Mouse (Mus musculus) neural tube, embryonic 13.5 days (tissue): ENCODE data around the gene Ermard. TPM values are rescaled to one million over a fixed set of nuclear protein-coding genes. Genes with fewer than 3 reads are reported as not detected.

Source experiments
- ATAC-seq: fragments of 200-750 bp; cut with Nextera tagmentation; 2 replicates; pipeline ENCODE4 v1.8.0; 2017; ENCODE audit warnings: low read depth, mild to moderate bottlenecking, moderate TSS enrichment, moderate library complexity
- H3K27ac ChIP-seq: fragments of 300-500 bp; sonication (generic); replicated peaks from 2 replicates; pipeline ENCODE4 v1.5.1; 2015; ENCODE audit warnings: moderate library complexity, mild to moderate bottlenecking, inconsistent platforms
- H3K27me3 ChIP-seq: fragments of 300-500 bp; sonication (generic); 2 replicates; pipeline ENCODE4 v1.6.1; 2015; ENCODE audit warnings: mild to moderate bottlenecking, inconsistent platforms
- H3K36me3 ChIP-seq: fragments of 300-500 bp; sonication (generic); 2 replicates; pipeline ENCODE4 v1.6.1; 2015; ENCODE audit warnings: mild to moderate bottlenecking, inconsistent platforms
- H3K4me1 ChIP-seq: fragments of 300-500 bp; sonication (generic); replicated peaks from 2 replicates; pipeline ENCODE4 v1.6.1; 2015; ENCODE audit warnings: inconsistent platforms
- H3K4me2 ChIP-seq: fragments of 300-500 bp; sonication (generic); 2 replicates; pipeline ENCODE4 v1.6.1; 2015; ENCODE audit warnings: inconsistent platforms, mild to moderate bottlenecking, moderate library complexity
- H3K4me3 ChIP-seq: fragments of 300-500 bp; sonication (generic); 2 replicates; pipeline ENCODE4 v1.5.1; 2015; ENCODE audit warnings: mild to moderate bottlenecking, inconsistent platforms
- H3K9ac ChIP-seq: fragments of 300-500 bp; sonication (generic); 2 replicates; pipeline ENCODE4 v1.6.1; 2015; ENCODE audit warnings: moderate library complexity, mild to moderate bottlenecking, inconsistent platforms
- H3K9me3 ChIP-seq: fragments of 300-500 bp; sonication (generic); 2 replicates; pipeline ENCODE4 v1.6.1; 2016; ENCODE audit warnings: inconsistent platforms
- WGBS: fragments of 180-500 bp; shearing (Covaris S2); methylation state at CpG from one replicate; pipeline ENCODE4 v1.1.7; 2015; 5-methylcytosine and 5-hydroxymethylcytosine counted together
- polyA plus RNA-seq: library from polyadenylated mRNA; unstranded; fragments of >200 nt; fragmentation: Nextera tagmentation; extraction: Ambion mirVana; gene quantifications from 2 replicates; pipeline ENCODE4 v1.2.1, GENCODE M21; 2015

Gene Ermard
- polyA plus RNA-seq, 1 experiment from 2014 or later, result 97.4 TPM

DNA sequence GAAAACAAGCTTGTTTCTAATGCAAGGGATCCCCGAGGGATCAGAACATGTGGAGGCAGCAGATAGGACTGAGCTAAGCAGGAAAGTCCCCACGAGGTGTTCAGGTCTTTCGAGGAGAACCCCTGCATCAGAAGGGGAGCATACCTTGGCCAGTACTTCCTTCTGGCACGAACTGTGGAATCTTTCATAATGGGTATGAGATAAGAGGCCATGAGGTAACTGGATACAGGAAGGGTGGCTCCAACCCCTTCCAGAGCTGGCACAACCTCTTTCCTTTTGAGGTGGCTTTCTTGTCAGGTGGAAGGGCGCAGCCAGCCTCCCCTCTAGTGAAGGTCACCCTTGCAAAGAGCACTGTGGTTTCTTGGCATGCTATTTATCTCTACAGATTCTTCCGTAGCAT is 55.8 kb downstream of the Ermard start:
- Histone ChIP-seq H3K4me2 (no peak overlapping the region), H3K36me3 (no peaks in the 10 kb centered on the region), H3K9ac (no peak overlapping the region), H3K9me3 (peaks cover 3% of the 10 kb centered on the region; the same call in 1 of the 2 replicates), H3K27ac (no peak overlapping the region), H3K4me3 (no peak overlapping the region), H3K4me1 (peaks cover 11% of the 10 kb centered on the region), H3K27me3 (no peaks in the 10 kb centered on the region; the same call in none of the 2 replicates)
- ATAC-seq, result no peak
- WGBS, result 89% methylated on average over 6 of the region's 6 CpGs

DNA sequence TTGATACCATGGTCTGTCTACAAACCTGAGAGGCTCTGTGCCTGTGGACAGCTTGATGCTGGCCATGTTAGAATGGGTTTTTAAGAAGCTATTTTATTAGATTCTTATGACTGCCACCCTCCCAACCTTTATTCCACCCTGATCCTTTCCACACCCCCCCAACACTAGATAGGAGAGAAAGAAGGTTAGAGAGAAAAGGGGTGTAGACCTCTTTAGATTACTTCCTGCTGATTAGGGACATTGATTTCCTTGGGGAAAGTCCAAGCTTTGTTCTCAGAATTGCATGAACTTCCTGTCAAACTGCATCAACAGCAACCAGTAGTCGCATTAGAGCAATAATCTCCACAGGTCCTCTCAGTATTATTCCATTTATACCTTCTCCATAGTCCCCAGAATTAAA is 57.7 kb downstream of the Ermard start:
- ATAC-seq, result no peak
- Histone ChIP-seq H3K4me2 (no peak overlapping the region), H3K9me3 (peaks cover 3% of the 10 kb centered on the region; the same call in 1 of the 2 replicates), H3K27ac (no peak overlapping the region), H3K27me3 (peaks cover 2% of the 10 kb centered on the region), H3K4me1 (peaks cover 6% of the 10 kb centered on the region), H3K9ac (no peak overlapping the region), H3K4me3 (no peak overlapping the region), H3K36me3 (no peaks in the 10 kb centered on the region)
- WGBS, result 97% methylated on average over 1 of the region's 1 CpGs

DNA sequence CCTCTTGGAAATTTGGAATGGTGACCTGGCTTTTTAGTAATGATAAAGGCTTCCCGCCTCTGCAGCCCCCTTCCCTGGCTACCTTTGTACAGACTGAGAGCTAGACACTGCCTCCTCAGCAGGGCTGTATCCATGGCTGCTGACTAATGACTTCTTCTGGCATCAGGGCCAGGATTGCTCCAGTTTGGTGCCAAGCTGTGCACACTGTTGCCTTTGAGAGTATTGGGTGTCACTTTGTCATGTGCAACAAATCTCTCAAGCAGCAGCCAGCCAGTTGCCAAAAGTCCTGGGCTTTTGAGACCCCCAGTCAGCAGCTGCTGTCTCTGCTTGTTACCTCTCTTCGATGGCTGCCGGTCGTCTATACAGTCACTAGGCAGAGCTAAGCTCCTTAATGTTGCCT is 60.3 kb downstream of the Ermard start:
- no peak overlapping the region for H3K4me2 ChIP-seq
- ATAC-seq, result peak; percentile 77
- no peak overlapping the region for H3K27ac ChIP-seq
- H3K4me1 ChIP-seq, result no peaks in the 10 kb centered on the region
- H3K9ac ChIP-seq, result no peak overlapping the region
- peaks cover 6% of the 10 kb centered on the region for H3K27me3 ChIP-seq
- no peak overlapping the region for H3K4me3 ChIP-seq
- 74% methylated on average over 4 of the region's 4 CpGs for WGBS
- H3K36me3 ChIP-seq, result no peaks in the 10 kb centered on the region
- H3K9me3 ChIP-seq, result peaks cover 3% of the 10 kb centered on the region; the same call in 1 of the 2 replicates

DNA sequence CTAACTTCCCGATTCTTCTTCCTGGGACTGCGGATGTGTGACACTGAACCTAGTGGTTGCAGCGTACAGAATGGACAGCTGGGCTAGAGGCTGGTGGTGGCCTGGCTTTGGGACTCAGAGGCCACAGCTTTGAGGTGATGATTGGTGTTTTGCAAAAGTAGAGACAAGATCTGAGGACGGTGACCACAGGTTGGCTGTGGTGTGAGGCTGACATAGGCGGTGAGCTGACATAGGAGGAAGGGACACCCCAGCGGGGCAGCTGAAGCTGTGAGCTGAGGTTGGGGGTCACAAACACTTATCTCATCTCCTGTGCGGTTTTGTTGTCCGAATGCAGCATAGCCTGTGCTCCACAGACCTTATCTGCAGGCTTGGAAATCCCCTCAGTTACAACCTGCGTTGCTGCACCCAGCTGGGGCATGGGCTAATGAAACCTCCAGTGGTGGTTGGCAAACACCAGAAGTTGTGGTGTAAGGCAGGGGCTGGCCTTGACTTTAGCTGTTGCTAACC is 66.2 kb downstream of the Ermard start:
- peaks cover 21% of the 10 kb centered on the region for H3K4me1 ChIP-seq
- H3K4me3 ChIP-seq, result no peak overlapping the region
- ATAC-seq, result no peak
- H3K4me2 ChIP-seq, result no peak overlapping the region
- no peaks in the 10 kb centered on the region for H3K9me3 ChIP-seq
- H3K27me3 ChIP-seq, result peaks cover 14% of the 10 kb centered on the region
- H3K36me3 ChIP-seq, result no peaks in the 10 kb centered on the region
- no peak overlapping the region for H3K9ac ChIP-seq
- no peak overlapping the region for H3K27ac ChIP-seq
- 89% methylated on average over 9 of the region's 9 CpGs for WGBS

DNA sequence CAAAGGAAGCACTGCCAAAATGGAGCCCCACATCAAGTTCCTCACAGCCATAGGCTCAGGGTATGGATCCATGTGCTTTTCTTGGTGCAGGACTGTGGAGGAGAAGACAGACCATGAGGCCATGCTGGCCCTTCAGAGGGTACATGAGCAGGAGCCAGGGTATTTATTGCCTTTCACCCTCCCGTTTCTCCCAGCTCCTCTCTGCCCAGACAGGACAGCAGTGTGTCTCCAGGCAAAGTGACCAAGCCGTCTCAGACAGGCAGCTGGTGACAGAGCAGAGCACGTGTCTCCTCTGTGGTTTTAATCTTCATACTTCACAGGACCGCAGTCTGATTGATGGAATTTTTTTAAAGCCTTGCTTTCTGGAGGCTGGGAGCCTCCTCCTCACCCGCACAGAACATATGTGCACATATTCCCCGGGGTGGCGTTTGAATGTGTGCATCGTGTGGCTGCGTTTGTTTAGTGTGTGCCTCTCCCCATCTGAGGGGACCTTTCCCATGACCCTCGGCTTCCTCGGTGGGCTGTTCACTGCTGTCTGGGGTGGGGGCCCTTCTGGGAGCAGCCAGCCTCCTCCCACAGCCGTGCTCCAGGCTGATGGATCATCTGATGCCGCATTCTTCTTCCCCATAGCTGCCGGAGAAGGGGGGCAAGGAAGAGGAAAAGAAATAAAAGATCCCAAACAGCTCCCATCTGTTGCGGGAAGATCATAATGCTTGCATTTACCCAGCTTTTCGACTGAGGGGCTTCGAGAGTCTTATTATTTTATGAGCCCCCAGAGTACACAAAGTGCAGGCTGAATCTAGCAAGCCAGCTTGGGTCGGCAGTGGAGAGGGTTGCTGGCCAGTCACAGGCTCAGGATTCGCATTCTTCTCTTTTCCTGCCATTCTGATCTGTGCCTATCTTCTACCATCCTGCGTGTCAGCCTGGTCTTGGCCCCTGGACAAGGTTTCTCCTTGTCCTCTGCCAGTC is 67.7 kb downstream of the Ermard start:
- peak overlapping the region; percentile 43 for H3K27ac ChIP-seq
- ATAC-seq, result peak; percentile 83
- H3K4me2 ChIP-seq, result peak overlapping the region; percentile 44
- H3K4me3 ChIP-seq, result no peak overlapping the region
- H3K27me3 ChIP-seq, result peaks cover 15% of the 10 kb centered on the region
- H3K9me3 ChIP-seq, result no peaks in the 10 kb centered on the region
- WGBS, result 14% methylated on average over 20 of the region's 20 CpGs
- peaks cover 21% of the 10 kb centered on the region for H3K4me1 ChIP-seq
- no peaks in the 10 kb centered on the region for H3K36me3 ChIP-seq
- peak overlapping the region; percentile 55; the same call in 1 of the 2 replicates for H3K9ac ChIP-seq

DNA sequence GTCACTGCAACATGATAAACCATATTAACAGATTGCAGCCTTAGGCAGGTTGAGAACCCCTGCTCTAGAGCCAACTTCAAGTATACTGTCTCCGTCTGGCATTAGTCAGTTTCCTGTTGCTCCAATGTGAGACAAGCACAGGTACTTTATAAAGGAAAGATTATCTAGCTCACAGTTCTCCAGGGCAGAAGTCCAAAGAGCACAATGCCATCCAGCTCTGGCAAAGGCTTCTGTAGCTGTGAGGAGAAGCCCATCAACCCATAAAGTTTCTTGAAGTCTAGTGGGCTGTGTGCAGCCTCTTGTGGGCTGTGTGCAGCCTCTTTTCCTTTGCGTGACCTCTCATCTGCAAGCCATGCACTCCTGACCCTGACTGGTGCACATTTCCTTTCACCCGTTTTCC is 74.5 kb downstream of the Ermard start:
- peaks cover 8% of the 10 kb centered on the region; the same call in 1 of the 2 replicates for H3K27me3 ChIP-seq
- H3K4me3 ChIP-seq, result no peak overlapping the region
- H3K9ac ChIP-seq, result no peak overlapping the region
- no peaks in the 10 kb centered on the region for H3K9me3 ChIP-seq
- no peak for ATAC-seq
- H3K4me1 ChIP-seq, result no peaks in the 10 kb centered on the region
- no peaks in the 10 kb centered on the region for H3K36me3 ChIP-seq
- H3K27ac ChIP-seq, result no peak overlapping the region
- WGBS, result 77% methylated on average over 3 of the region's 3 CpGs
- H3K4me2 ChIP-seq, result no peak overlapping the region

DNA sequence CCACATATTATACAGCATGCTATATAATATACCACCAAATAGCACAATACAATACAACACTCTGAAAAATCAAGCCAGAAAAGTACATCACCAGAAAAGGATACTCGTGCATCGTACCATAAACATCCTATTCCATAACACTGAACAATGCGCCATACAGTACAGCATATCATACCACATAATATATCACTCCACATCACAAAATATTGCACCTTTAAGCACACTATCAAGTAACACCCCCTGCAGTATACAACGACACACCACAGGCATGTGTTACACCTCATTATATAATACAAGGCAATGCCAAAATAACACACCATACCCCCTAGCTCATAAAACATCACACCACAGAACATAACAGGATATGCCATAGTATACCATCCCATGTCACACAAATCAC is 79.1 kb downstream of the Ermard start:
- Histone ChIP-seq H3K27ac (no peak overlapping the region), H3K9me3 (no peaks in the 10 kb centered on the region), H3K4me1 (no peaks in the 10 kb centered on the region), H3K4me2 (no peak overlapping the region), H3K9ac (no peak overlapping the region), H3K36me3 (no peaks in the 10 kb centered on the region), H3K27me3 (no peaks in the 10 kb centered on the region), H3K4me3 (no peak overlapping the region)
- WGBS, result 97% methylated on average over 4 of the region's 4 CpGs
- no peak for ATAC-seq

DNA sequence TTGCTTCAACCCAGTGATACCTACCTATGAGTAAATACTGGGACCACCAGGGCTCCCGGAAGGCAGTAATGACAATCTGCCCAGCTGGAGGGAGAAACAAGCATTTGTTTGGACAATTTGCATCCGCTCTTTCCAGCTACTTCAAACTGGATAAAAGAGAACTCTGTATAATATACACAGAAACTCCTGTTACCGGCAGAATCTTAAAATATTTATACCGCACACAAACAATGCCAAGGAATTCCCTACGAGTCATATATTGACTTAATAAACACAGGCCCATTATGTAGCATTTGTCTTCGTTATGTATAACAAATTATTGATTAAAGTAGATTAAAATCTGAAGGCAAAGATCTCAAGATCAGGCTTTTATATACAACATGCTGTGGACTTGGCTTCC is 79.6 kb downstream of the Ermard start:
- no peaks in the 10 kb centered on the region for H3K27me3 ChIP-seq
- no peak overlapping the region for H3K9ac ChIP-seq
- H3K4me1 ChIP-seq, result no peaks in the 10 kb centered on the region
- no peak overlapping the region for H3K4me3 ChIP-seq
- no peak overlapping the region for H3K27ac ChIP-seq
- no peaks in the 10 kb centered on the region for H3K36me3 ChIP-seq
- no peaks in the 10 kb centered on the region for H3K9me3 ChIP-seq
- no peak for ATAC-seq
- 81% methylated on average over 6 of the region's 6 CpGs for WGBS
- H3K4me2 ChIP-seq, result no peak overlapping the region

DNA sequence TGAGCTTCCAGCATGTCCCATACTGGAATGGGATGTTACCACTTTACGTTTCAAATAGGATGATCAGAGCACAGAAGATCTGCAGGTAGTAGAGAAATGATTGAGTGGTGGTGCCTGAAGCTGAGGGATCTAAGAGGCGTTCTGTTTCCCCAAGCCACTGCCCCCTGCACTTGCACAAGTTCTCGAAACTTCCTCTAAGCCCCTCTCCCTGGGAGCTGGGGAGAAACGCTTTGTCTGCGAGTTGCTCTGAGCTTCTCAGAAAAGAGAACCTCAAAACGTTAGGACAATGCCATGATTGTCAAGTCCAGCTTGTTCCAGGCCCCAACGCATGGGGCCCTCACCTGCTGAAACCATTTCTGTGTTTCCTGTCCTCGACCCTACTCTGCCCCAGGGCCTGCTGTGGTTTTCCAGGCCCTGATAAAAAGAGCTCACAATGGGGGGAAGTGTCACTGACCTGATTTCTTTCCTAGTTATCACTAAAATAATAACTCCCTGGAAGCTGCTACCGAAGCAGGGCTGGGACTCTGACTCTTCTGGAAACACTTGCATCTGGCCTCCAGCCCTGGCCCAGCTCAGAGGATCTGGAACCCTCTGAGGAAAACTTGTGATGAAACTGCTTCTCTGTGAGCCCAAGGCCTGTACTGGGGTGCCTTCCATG is 88.8 kb downstream of the Ermard start:
- no peaks in the 10 kb centered on the region for H3K27me3 ChIP-seq
- H3K4me1 ChIP-seq, result no peaks in the 10 kb centered on the region
- no peak overlapping the region for H3K9ac ChIP-seq
- no peaks in the 10 kb centered on the region for H3K36me3 ChIP-seq
- H3K4me2 ChIP-seq, result no peak overlapping the region
- ATAC-seq, result no peak
- 73% methylated on average over 9 of the region's 9 CpGs for WGBS
- no peak overlapping the region for H3K4me3 ChIP-seq
- H3K9me3 ChIP-seq, result no peaks in the 10 kb centered on the region
- no peak overlapping the region for H3K27ac ChIP-seq

DNA sequence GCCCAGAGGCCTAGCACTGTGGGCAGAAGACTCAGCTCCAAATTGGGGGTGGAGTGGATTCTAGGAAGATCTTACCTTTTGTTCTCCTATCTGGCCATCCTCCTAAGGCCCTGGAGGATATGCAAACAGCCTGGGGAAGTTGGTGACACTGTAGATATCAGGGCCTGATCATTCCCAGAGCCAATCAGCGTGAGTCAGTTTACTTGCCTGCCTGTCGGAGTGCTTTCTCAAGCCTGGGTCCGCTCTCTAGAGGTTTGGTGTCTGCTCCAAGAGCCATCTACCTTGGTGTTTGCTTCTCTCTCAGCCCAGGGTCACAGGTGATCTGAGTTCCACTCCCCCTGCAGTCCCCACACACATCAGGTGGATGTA is 89.3 kb downstream of the Ermard start:
- ATAC-seq, result no peak
- Histone ChIP-seq H3K9me3 (no peaks in the 10 kb centered on the region), H3K27ac (no peak overlapping the region), H3K9ac (no peak overlapping the region), H3K4me3 (no peak overlapping the region), H3K4me2 (no peak overlapping the region), H3K27me3 (no peaks in the 10 kb centered on the region), H3K4me1 (no peaks in the 10 kb centered on the region), H3K36me3 (no peaks in the 10 kb centered on the region)
- WGBS, result 91% methylated on average over 3 of the region's 3 CpGs

DNA sequence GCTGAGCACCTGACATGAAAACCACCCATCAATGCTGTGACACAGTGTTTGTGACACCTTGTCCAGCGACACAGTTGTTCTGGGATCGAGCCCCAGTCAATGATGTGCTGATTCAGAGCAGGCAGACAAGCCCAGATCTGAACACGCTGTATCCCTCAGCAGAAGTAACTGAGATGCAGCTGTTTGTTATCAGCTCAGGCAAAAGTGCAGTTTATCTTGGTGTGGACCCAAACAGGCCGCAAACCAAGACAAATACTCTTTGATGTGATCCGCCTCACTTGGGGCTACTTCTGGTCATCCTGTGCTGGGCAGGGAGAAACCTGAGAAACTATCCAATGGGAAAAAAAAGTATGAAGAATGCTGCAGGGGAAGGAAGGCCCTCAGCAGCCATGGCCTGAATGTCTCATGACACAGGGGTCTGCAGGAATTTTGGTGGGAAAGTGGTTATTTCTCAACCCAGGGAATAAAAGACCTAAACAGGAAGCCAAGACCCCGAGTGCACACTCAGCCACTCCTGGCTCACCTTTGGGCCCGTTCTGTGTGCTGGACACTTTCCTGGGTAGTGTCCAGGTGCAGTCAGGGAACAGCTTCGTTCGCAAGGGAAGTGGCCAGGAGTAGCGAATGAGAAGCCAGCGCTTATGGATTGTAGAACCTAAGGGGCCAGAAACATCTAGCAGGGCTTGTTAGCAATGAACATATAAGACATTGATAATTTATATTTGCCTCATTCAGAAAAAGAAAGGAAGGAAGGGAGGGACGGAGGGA is 94.1 kb downstream of the Ermard start:
- no peak overlapping the region for H3K4me2 ChIP-seq
- no peak for ATAC-seq
- no peak overlapping the region for H3K9ac ChIP-seq

DNA sequence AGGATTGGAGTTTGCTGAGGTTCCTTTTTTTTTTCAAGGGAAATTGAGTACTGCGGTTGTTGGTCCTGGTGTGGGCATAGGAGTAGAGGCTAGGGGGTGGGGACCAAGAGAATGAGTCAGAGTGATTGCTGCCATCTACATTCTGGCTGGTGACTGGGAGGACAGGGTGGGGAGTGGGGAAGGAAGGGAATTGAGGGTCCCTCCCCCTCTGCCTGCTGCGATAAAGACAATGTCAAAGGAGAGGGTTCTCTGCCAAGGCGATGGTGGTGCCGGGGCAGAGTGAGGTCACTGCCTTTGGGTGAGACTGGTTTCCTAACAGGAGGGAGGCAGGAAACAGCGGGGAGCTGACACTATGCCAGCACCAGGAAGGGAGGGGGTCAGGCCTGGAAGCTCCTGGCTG is 96.4 kb downstream of the Ermard start:
- H3K4me2 ChIP-seq, result no peak overlapping the region
- H3K36me3 ChIP-seq, result no peaks in the 10 kb centered on the region
- no peaks in the 10 kb centered on the region for H3K4me1 ChIP-seq
- WGBS, result 64% methylated on average over 5 of the region's 5 CpGs
- H3K27ac ChIP-seq, result no peak overlapping the region
- no peaks in the 10 kb centered on the region for H3K9me3 ChIP-seq
- no peak overlapping the region for H3K9ac ChIP-seq
- ATAC-seq, result no peak
- no peaks in the 10 kb centered on the region for H3K27me3 ChIP-seq
- no peak overlapping the region for H3K4me3 ChIP-seq

More for the DNA sequence above, 94.1 kb downstream of the Ermard start:
- Histone ChIP-seq H3K27me3 (no peaks in the 10 kb centered on the region), H3K9me3 (no peaks in the 10 kb centered on the region), H3K4me1 (no peaks in the 10 kb centered on the region), H3K36me3 (no peaks in the 10 kb centered on the region), H3K4me3 (no peak overlapping the region), H3K27ac (no peak overlapping the region)
- 90% methylated on average over 12 of the region's 12 CpGs for WGBS
